Mouse (Mus musculus): ENCODE measurements at regions not wholly inside any gene's neighbourhood (a gene's known extent, or its start where the extent isn't known, plus 50 kb on each side); places are given as distances from the start of the nearest gene placed in this dataset.

GRCm38 (mm10) chr3:52881139-52881538 lies 135.9 kb downstream of the Cog6 start:
- TF ChIP-seq CTCF (IDR thresholded peaks at IDR 0.05; ENCODE audit: low read depth, low read length) = no peak
- no peak for TF ChIP-seq POLR2A (IDR thresholded peaks at IDR 0.05; ENCODE audit: borderline replicate concordance, low read depth, low read length)

Data from bone marrow macrophage, adult 2 months (primary cell).